Mouse (Mus musculus): ENCODE measurements around the gene Rab40c. TPM values are rescaled to one million over a fixed set of nuclear protein-coding genes. Genes with fewer than 3 reads are reported as not detected.
A peak's percentile ranks its signal among the peaks of the same experiment; 100 is the strongest.

Rab40c gene
- 10 to 100 TPM; 41.2 TPM for total RNA-seq (2021)
- long read RNA-seq, experiment 1, transcript Rab40c-207 (6 exons, 2,506 nt): minor isoform, 18 of 85 reads
- long read RNA-seq, experiment 1, transcript Rab40c-201 (7 exons, 2,466 nt): major isoform, 51 of 85 reads
- long read RNA-seq, experiment 1, partial matches to known transcripts: 5 of 85 reads
- long read RNA-seq, experiment 1, other reads (novel, unspliced or antisense): 11 of 85 reads
- long read RNA-seq, experiment 2, transcript Rab40c-201 (7 exons, 2,466 nt): major isoform, 22 of 38 reads
- long read RNA-seq, experiment 2, transcript Rab40c-207 (6 exons, 2,506 nt): minor isoform, 10 of 38 reads
- long read RNA-seq, experiment 2, partial matches to known transcripts: 2 of 38 reads
- long read RNA-seq, experiment 2, other reads (novel, unspliced or antisense): 4 of 38 reads

DNA sequence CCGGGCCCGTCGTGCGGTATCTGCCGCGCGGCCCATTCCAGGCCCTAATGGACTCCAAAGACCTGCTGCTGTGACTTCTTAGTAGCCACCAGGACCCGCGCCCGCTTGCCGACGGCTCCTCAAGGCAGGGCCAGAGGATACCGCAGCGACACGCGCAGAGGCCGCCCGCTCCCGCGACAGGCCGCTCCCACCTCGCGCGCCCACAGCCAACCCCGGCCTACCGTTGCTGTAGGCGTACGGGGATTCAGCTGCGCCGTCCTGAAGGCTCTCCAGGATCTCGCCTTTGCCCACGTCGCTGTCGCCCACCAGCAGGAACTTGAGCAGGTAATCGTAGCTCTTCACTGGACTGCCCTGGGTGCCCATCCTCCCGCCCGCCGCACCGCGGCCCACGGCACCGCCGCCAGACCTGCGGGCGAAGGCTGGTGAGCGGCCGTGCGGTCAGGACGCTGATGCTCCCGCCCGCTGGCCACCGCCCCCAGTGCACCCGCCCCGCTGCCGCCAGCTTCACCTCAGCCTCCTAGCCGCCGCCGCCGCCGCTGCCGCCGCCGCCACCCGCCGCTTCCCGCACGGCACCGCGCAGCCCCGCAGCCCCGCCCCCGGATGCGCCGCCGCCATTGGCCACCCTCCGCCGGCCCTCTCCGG lies at the start of gene Rab40c:
Gene Rab40c, minus strand, starts transcription at position 584 of the 642 bp plus-strand sequence.
- DNase-seq (ENCODE audit: low spot score in 2 of 2): peak; percentile 46 to 50

DNA sequence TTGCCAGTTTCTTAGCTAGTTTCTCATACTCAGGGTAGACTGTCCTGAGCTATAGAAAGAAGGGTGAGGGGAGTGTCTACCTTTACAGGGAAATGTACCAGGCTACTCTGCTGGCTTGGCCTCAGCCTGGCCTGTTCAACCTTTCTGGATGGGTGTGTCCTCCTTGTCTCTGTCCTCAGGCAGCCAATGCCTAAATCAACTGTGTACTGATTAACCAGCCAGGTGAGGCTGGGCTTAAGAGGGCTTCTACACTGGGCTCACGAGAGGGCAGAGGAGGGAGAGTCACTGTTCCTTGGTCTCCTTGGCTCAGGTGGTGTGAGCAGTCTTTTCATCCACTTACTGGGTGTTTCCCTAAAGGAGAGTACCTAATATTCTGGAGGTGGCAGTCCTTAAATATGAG lies 48.6 kb upstream of the Rab40c start:
- no peak for DNase-seq (ENCODE audit: low spot score in 2 of 2)

DNA sequence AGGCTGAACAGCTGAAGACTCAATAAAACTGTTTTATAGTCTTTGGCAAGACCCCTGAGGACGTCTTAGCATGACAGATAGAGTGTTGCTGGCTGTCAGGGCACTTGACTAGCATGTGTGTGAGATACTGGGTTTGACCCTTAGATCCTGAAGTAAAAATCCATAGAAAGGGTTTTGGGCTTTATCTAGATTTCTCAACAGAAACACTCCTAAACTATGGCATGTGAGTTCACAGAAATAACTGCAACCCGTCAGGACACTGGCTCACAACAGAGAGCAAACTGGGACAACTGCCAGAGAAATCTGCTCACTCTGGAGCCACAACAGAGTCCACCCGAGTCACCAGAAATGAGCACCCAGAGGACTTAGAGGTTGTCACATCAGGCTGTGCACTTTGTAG lies 48.1 kb upstream of the Rab40c start:
- DNase-seq (ENCODE audit: low spot score in 2 of 2): no peak

DNA sequence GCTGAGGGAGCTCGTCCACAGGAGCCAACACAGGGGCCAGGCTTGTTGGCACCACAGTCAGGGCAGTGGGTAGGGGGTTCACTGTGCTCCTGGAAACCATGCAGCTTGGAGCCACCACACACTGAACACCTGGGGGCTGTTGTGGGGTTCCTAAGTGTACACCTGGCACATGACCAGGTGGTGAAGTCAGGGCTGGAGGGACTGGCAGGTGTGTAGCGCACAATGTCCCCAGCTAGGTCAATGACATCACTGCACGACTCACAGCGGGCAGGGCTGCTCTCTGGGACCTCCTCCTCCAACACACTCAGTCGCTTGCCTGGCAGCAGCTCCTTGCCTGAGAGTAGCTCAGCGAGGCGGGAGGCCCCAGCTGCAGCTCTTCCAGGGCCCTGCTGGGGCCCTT lies 44.7 kb upstream of the Rab40c start:
- no peak for DNase-seq (ENCODE audit: low spot score in 2 of 2)

DNA sequence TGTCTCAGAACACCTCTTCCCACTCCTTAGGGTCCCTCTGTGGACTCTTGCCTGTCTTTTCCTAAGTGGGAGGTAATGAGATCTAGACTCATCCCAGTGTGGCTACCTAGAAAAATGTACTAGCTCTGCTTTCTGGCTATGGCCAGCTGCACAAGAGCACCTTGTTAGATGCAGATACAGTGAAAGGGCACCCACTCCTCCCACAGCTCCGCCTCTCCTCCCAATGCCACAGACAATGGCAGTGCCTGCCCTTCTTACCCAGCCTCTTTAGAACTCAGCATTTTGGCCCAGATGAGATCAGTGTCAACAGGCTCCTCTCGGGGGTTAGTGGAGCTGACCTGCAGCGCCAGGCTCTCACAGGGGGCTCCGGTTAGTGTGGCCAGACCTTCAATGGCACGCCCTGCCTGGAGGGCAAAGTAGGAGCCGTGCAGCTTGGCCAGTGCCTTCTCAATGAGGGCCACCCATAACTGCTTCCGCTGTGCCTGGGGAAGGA lies 42.9 kb upstream of the Rab40c start:
- no peak for DNase-seq (ENCODE audit: low spot score in 2 of 2)

DNA sequence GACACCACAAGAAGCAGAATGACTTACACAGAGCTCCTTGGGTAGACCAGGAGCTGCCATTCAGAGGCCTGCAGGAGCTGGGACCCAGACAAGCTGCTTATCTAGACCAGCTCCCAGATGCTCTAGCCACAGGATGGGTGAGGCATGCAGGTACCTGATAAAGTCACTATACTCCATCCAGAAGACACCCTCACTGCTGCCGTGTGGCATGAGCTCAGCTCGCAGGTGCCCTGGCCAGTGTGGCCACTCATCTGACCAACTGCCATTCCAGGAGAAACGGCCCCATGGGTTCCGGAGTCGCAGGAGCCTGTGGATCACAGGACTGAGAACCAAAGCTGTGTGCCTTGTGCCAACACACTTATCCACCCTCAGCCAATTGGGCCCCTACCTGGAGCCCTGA lies 42.0 kb upstream of the Rab40c start:
- no peak for DNase-seq (ENCODE audit: low spot score in 2 of 2)

DNA sequence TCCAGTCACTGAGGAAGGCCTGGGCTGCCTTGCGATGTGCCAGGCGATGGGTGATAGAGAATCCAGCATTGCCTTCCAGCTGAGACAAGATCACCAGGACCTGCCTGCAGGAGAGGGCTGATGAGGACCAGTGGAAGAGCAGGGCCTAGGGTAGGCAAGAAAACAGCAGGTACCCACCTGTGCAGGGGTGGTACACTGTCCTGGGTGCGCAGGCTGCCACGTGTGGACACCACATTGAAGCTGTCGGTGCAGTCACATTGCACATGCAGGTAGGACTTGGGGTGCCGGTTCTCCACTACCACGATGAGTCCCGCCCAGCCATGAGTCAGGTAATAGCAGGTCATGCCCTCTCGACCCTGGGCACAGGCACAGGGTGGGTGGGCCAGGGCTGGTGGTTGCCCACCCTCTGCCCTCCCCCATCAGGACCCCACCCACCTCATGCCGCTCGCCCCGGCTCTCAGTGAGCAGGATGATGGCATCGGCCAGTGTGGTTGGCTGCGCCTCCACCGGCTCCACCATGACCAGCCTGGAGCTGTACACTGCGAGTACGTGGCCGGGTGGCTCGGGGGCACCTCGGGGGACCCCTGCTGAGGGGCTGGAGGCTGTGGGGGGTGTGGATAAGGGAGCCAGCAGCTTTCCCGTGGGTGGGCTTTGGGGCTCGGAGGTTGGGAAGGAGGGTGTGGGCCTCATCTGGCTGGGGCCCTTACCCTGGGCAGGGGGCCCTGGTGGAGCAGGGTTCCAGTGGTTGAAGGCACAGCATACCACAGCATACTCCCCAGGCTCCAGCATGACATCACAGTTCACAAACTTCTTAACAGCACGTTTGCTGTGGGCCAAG lies 40.3 kb upstream of the Rab40c start:
- DNase-seq (ENCODE audit: low spot score in 2 of 2): no peak

DNA sequence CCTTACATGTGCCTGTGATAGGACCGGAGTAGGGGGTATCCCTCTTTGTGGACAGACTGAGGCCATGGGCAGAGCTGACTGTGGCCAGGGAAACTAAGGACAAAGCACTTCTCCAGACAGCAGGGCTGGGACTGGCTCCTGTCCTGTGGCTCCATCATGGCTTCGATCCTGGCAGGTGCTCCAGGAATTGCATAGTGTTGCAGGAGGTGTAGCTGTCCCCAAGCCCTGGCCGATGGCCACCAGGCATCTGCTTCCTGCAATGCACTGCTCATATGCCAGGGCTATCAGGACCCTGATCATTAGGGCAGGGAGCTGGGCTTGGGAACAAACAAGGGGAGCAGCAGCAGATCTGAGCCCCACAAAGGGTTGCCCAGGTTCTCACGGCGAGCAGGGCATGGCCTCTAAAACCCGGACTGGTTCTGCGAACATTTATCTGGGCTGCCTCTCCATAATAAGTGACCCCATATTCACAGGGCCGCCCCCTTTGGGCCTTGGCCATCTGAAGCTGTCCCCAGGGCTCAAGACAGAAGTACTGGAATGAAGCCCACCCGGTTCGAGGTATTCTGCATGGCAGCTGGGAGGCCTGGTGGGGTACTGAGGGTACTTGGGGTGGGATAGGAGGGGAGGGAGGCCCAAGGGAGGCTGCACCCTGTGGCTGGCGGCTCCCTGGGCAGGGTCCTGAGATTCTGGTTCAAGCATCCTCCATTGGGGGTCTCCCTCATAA lies 39.4 kb upstream of the Rab40c start:
- no peak for DNase-seq (ENCODE audit: low spot score in 2 of 2)

DNA sequence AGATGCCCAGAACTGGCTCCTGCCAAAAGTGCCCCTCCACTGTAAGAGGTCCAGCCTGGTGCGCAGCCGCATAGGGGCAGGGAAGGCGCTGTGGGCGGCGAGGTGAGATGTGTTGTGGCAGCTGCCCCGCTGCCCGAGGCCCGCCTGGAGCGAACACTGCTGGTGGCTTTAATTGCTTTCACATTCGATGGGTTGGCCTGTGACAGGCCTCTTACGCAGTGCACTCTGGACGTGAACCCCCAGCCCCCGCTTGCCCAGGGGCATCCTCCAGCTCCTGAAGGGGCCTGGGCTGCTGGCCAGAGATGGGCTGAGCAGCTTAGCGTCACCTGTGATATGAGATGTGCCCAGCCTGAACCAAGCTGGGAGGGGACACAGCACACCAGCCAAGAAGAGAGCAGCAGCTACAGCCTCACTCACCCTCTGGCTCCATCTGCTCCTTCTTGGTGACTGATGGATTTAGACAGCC lies 38.1 kb upstream of the Rab40c start:
- DNase-seq (ENCODE audit: low spot score in 2 of 2): no peak

DNA sequence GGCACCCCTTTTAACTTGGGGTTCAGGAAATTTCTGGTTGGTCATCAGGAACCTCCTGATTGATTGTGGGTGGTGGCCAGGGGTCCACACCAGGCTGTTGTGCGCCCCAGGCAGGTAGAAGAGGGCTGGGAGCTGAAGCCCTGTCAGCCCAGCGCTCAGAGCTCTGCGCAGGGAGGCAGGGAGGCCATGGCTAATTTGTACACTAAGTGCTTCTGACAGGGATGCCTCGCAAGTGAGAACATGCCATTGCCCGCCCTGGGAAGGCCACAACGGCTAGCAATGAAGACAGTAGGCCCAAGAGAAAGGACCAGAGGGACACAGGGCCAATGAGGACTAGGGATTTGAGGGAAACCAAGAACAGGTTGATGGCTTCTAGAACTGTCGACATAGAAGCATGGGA lies 37.1 kb upstream of the Rab40c start:
- DNase-seq (ENCODE audit: low spot score in 2 of 2): no peak

DNA sequence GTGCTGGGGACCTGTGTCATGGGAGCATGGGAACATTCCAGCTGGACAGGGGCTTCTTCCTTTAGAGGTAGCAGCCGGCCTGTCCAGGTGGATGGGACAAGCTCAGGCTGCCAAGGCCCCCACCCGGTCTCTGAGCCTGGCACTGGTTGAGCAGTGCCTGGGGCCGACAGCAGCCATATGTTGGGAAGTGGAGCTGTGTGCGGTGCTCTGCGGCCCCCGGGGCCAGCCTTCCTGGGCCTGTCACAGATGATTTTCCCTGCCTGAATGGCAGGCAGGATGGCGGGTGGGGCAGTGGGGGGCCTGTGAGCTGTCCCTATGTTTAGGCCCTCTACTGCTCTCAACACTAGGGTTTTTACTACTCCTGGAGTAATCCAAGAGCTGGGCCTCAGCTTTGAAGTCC lies 36.7 kb upstream of the Rab40c start:
- DNase-seq (ENCODE audit: low spot score in 2 of 2): no peak

DNA sequence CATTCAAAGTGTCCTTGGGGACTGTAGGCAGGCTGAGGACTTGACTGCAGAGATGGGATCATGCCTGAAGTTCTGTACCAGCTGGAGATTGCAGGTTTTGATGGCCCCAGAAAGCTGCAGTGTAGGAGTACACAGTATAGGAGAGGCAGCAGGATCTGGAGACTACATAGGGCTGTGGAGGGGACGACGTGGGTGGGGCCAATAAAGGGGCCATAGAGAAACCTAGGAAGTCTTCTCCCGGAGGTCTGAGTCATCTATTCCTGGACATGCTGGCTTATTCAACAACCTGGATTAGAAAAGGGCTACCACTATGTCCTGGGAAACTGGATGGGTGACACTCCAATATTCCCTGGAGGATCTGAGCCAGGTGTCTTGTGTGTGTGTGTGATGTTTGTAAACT lies 36.2 kb upstream of the Rab40c start:
- no peak for DNase-seq (ENCODE audit: low spot score in 2 of 2)

DNA sequence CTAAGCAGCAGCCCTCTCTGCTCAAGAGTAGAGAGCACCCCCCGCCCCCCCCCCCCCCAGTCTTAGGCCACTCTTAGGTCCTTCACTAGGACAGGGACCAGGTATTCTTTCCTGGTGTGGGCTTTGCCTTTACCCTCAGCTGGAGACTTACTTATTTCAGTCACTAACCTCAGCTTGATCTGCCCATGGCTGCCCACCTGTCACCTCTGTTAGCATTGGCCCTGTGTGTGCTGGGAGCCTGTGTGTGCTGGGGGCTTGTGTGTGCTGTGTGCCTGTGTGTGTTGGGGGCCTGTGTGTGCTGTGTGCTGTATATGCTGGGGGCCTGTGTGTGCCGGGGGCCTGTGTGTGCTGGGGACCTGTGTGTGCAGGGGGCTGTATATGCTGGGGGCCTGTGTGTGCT lies 35.1 kb upstream of the Rab40c start:
- DNase-seq (ENCODE audit: low spot score in 2 of 2): no peak

DNA sequence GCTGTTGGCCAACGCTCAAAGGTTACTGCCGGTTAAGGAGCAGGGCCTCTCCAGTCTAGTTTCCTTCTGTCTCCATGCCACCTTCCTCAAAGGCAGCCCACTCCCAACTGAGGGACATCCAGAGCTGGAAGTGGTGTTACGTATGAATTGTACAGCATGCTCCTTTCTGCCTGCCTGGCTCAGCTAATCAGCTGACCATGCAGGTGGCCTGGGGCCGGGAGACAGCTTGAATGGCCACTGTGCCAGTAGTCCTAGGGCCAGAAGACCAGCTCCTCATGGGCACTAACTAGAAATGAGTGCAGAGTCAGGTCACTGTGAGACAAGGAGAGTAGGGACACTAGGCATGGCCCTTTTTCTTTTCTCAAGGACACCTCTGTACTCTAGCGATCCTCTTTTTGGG lies 33.6 kb upstream of the Rab40c start:
- DNase-seq (ENCODE audit: low spot score in 2 of 2): no peak

DNA sequence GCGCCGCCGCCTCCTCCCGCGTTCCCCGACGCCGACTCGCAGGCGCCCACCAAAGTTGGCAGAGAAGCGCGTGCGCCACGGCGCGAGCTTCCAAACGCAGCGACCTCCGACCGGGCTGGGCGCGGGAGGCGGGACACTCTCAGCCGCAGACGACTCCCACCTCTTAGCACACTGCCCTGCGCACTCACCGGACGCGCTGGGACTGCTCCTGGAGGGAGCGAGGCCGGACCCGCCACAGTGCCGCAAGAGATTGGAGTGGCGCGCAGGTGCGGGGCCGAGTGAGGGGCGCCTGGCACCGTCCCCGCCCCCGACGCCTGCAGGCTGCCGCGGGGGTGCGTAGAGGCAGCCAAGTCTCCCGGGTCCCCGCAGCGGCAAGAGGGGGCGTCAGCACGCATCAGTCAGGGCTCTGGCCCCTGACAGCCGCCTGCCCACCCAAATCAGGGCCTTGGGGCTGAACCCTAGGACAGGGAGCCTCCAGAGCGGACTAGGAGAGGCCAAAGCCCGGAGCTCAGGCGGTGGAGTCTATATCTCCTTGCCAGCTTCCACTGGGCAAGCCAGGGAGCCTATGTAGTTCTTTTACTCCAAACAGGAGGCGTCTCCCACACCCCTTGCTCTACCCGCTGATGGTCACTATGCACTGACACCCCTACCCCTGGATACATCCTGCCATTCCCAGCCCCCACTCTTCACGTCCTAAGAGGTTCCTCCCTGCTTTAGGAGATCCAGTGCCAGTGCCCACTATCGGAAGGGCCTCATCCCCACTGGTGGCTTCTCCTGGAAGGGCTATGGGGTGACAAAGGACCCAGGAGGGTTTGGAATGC lies 32.5 kb upstream of the Rab40c start, which contains the start of gene A930017K11Rik:
Gene A930017K11Rik, minus strand, starts transcription at position 763 of the 821 bp plus-strand sequence.
- no peak for DNase-seq (ENCODE audit: low spot score in 2 of 2)

DNA sequence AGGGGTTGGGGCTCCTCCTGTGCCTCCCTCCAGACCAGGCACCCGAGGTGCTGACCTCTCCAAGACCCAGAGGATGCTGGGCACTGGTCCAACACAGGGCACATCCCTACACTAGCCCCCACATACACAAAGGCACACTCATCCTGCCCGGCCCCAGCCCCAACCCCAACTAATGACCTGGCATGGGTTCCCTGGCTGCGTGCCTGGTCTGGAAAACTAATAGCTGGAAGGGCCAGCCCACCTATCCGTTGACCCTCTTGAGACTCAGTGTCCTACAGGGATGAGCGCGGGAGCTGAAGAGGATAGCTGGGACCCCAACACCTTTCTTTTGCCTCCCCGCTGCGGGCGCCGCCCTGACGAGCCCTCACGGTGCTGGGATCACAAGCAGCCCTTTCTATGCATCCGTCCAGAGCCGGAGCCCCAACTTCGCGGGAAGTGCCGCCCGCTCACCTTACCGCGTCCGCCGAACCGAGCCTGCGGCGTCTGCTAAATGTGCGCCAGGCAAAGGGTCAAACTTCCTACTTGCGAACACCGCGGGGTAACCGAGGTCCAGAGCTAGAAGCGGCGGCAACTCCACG lies 31.8 kb upstream of the Rab40c start:
- DNase-seq (ENCODE audit: low spot score in 2 of 2): no peak

DNA sequence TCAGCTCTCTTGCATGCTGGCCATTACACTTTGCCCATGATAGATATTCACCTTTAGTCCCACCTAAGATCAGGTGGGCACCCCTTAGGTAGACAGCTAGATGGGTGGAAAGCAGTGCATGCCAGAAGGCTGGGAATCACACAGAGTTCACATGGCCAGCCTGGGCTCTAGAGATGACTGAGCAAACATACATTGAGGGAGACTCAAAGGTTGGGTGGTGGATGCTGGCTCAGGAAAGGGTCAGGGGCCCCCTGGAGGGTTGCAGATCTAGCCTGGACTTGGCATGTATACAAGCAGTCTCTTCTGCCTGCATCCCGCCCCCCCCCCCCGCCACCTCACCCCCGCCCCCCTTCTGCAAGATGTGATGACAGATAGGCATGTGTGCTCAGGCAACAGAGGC lies 31.2 kb upstream of the Rab40c start:
- DNase-seq (ENCODE audit: low spot score in 2 of 2): no peak

DNA sequence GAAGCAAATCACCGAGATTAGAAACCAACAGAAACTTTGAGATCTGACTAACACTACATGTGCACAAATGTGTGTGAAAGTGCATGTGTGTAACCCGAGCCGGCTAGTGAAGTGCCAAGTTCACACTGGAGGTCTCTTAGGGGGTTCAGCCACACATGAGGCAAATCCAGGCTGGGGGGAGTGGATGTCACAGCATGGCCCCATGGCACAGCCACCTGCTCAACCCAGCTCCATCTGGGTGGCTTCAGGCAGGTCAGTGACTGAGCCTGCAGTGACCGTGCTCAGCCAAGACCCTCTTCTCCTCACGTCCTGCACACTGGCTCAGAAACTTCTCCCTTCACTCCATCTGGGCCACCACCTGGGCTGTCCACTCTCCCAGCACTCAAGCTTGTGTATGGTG lies 30.5 kb upstream of the Rab40c start:
- no peak for DNase-seq (ENCODE audit: low spot score in 2 of 2)

DNA sequence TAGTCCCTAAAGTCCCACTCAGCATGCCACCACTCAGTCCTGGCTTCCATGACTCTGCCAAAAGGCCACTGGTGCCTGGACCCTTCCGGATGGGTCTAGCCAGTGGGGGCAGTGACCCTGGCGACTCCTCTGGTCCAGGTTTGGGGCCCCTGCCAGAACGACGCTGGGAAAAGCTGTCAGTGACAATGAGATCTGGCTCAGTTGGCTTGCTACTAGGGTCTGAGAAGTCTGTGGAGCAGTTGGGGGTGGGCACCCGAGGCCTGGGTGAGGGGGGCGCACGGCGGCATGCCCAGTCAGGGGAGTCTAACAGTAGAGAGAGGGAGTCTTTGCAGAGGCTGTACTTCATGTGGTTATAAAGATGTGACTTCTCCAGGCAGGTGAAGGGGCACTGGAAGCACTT lies 28.5 kb upstream of the Rab40c start:
- DNase-seq (ENCODE audit: low spot score in 2 of 2): no peak

DNA sequence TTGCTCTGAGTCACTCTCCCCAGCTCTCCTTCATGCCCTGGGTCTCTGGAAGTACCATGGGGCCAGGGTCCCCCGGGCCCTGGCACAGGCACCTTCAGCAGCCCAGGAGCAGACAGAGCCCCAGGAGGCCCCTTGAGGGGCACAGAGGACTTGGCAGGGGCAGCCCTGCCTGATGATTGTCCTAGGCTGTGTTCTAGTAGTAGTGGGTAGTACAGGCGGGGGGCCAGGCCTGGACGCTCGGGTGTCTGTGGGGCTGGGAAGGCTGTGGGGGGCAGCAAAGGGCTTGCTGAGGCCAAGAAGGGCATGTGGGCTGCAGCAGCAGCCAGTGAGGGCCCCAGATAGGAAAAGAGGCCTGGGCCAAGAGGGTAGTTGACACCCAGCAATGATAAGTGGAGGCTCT lies 28.0 kb upstream of the Rab40c start:
- DNase-seq (ENCODE audit: low spot score in 2 of 2): no peak

All from left cerebral cortex, adult 18-20 months (tissue).